Mouse (Mus musculus) liver, adult (tissue): ENCODE data around the gene Calhm2.

ENCODE experiments used
- GATA4 ChIP-seq: IDR thresholded peaks from 2 replicates; pipeline ENCODE4 v1.6.1; 2014; ENCODE audit warnings: mild to moderate bottlenecking, low read length; ENCODE audit not compliant: insufficient replicate concordance

Gene Calhm2

DNA sequence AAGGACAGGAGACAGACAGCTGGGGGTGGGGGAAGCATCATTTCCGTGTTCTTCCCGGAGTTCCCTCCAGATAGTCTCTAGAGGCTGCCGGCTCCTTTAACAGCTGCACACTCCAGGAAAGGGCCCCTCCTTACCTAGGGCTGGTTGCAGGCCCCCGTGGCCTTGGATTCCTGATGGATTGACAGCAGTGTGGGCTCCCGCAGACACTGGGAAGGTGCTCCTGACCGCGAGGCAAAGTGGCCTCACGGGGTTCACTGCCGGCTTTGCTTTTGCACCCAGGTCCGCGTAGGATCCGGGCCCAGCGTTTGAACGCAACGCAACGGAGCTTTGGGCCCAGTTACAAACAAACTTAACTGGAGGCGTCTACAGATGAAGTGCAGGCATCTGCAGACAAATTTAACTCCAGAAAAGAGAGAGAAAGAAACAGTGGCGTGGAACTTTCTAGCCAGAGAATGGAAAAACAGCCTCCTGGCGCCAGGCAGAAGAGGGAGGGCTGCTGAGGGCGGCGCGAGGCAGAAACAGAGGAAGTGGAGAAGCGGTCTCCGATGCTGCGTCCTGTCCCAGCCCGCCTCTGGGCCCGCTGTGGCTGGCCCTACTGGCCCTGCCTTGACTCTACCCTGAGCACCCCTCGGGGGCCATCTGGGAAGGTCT, at the start of gene Calhm2:
TSS of gene Calhm2 (minus strand) at position 524 of the 651 bp plus-strand sequence.
- TF ChIP-seq GATA4 = no peak

GRCm38 (mm10) chr19:47186514-47187275, 48.6 kb upstream of the Calhm2 start:
- TF ChIP-seq GATA4 = no peak

- TF ChIP-seq GATA4 = no peak
These were observed 46.6 kb upstream of the Calhm2 start for GRCm38 (mm10) chr19:47184736-47185135.

GRCm38 (mm10) chr19:47184221-47184620, 46.1 kb upstream of the Calhm2 start:
- TF ChIP-seq GATA4 = no peak

DNA sequence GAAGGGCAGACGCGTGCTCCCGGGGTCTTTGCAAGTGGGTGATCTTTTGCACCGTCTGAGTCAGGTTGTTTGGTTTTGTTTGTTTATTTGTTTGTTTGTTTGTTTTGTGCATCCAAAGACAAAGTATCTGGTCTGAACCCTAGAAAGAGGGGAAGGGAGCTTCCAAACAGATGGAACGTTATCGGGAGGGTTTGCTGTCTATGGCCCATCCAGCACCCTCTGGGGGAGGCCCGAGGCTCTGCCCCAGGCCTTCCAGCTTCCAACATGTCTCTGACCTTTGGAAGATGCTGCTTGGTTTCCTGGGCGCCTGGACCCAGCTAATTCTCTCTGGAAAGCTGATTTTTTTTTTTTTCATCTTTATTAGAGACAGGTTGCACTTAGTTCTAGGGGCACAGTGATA, 41.9 kb upstream of the Calhm2 start:
- no peak for TF ChIP-seq GATA4

GRCm38 (mm10) chr19:47179272-47179809, 41.2 kb upstream of the Calhm2 start:
- no peak for TF ChIP-seq GATA4

- TF ChIP-seq GATA4 = no peak
These were observed 40.6 kb upstream of the Calhm2 start, which contains the start of gene Neurl1a for GRCm38 (mm10) chr19:47178431-47179271. Gene Neurl1a (plus strand): TSS chr19:47178820.

DNA sequence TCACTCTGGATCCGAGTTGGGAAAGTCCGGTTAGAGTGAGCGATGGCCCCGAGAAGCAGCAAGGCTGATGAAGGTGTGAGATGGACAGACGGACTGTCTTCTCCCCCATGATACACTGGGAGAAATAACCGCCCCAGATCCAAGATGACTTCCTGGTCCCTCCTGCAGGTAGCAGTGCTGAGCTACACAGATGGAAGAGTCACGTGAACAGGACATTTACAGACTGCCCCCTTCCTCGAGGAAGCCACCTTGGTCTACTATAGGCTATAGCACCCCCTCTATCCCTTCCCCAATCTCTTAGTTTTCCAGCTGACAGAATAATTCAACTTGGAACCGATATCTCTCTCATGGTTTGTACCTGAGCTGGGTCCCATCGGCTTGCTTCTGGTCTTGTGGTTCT, 39.9 kb upstream of the Calhm2 start:
- no peak for TF ChIP-seq GATA4

GRCm38 (mm10) chr19:47176916-47177505, 38.9 kb upstream of the Calhm2 start:
- no peak for TF ChIP-seq GATA4

- no peak for TF ChIP-seq GATA4
These were observed 37.4 kb upstream of the Calhm2 start for GRCm38 (mm10) chr19:47175472-47175871.

DNA sequence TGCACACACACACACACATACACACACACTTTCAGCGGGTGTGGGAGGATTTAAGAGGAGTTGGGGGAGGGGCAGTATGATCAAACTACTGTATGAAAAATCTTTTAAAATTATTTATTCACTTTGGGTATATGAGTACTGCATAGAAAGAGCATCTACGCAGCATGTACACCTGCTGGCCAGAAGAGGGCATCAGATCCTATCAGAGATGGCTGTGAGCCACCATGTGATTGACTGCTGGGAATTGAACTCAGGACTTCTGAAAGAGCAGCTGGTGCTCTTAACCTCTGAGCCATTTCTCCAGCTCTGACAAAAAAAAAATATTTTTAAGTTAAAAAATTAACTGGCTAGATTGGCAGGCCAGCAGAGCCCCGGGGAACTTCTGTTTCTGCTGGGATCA, 36.4 kb upstream of the Calhm2 start:
- TF ChIP-seq GATA4 = no peak

GRCm38 (mm10) chr19:47168793-47169412, 30.8 kb upstream of the Calhm2 start:
- TF ChIP-seq GATA4 = no peak

DNA sequence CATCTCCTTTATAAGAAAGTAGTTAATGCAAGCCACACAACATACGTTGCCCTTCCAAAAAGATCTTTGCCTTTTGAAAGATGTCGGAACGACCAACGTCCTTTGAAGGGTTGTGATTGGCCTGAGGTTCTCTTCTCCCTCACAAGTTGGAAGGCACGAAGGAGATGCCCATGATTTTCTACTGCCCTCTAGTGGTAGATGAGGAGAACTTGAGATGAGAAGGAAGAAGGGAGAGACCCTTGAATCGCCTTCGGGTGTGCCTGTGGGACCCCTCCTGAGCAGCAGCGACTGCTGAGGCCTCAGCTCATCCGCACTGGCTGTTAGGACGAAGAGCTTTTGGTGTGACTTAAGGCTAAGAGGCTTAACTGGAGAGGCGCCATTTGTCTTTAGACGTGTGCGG, 30.1 kb upstream of the Calhm2 start:
- no peak for TF ChIP-seq GATA4

DNA sequence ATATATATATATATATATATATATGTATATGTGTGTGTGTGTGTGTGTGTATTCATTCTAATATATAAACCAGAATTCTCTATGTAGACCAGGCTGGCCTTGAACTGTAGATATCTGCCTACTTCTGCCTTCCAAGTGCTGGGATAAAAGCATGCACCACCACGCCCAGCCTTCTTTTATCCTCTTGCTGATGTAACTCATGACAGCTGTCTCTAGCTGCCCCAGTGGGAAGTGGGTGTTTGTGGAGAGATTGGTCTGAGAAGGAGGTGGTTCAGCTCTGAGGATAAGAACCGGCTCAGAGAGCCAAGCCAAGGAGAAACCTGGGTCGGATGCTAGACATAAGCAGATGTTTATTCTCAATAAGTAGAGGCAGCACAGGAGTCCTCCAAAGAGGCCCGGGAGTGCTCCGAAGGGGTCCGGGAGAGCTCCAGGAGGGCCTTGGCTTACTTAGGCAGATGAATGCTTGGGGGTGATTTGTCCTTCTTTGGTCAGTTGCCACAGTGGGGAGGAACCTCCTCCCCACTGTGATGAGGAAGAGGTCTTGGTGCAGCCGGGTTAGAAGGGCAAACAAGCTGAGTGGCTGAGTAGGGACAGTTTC, 29.6 kb upstream of the Calhm2 start:
- TF ChIP-seq GATA4 = no peak
